Mouse (Mus musculus): ENCODE data around the gene Nanos2.

The Nanos2 gene

DNA sequence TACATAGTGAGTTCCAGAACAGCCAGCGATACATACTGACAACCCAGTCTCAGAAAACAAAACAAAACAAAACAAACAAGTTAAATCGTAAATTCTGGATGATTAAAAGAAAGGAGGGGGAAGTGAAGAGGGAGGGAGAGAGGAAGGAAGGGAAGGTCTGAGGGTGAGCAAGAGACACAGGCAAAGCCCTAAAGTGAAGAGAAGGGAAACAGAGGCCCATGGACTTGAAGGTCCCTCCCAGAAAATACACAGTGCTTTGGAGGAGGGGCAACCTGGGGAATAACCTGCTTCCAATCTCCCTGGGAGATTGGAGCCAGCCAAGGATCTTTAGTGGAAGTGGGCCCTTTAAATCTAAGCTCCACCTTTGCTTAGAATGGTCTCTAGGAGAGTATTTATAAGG is at the start of gene Nanos2:
TSS of gene Nanos2 (plus strand) at position 301 of the 400 bp plus-strand sequence.
- no peak for DNase-seq (ENCODE audit: low spot score)

- DNase-seq (ENCODE audit: low spot score) = no peak
These were observed 44.8 kb upstream of the Nanos2 start for GRCm38 (mm10) chr7:18942376-18942775.

DNA sequence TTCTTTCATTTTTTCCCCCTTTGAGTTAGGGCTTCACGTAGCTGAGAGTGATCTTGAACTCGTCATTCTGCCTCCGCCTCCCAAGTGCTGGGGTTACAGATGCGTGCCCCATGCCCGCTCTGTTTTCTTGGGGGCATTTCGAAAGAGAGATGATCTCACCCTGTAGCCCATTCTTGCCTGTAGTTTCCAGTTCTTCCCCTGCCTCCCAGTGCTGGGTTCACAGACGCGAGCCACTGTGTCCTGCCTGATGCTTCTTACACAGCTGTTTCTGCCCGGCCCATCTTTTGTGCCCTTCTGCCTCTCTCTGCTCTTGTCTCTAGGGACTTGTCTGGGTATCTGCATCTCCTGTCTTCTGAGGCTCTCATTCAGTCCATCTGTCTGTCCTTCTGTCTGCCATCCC is 44.4 kb upstream of the Nanos2 start:
- no peak for DNase-seq (ENCODE audit: low spot score)

DNA sequence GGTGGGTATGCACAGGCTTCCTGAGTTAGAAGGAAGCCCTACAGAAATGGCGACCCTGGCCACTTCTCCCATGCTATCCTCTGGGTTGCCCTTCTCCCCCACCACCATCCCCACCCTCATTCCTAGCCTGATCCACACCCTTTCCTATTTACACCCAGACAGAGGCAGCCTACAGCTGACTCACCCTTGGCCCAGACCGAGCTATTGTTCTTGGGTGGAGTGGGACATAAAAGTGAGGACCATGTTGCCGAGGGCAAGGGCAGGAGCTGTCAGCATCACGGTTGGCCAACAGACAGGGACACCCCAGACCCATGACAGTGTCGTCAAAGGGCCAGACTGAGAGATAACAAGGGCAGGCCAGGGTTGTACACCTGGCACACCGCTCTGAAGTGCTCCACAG is 39.0 kb upstream of the Nanos2 start:
- DNase-seq (ENCODE audit: low spot score) = no peak

- DNase-seq (ENCODE audit: low spot score) = no peak
These were observed 37.2 kb upstream of the Nanos2 start for GRCm38 (mm10) chr7:18949781-18950522.

GRCm38 (mm10) chr7:18950523-18951315 is 36.5 kb upstream of the Nanos2 start:
- no peak for DNase-seq (ENCODE audit: low spot score)

DNA sequence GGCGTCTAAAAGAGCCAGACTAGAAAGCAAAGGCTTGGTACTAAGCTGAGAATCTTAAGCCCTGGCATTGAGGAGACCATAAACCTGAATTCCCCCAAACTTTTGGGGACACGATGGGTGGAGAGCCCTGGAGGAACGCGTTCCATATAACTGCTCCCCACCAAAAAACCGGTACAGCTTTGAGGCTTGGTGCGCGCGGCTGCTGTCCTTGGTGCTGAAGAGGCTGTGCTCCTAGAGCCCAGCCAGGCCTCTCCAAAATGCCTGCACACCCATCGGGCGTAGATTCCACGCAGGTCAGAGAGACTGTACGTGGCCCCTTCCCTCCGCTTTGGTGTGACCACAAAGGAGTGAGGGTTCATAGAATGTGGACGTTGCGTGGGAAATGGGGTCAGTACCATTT is 35.8 kb upstream of the Nanos2 start:
- DNase-seq (ENCODE audit: low spot score) = peak; percentile 27

DNA sequence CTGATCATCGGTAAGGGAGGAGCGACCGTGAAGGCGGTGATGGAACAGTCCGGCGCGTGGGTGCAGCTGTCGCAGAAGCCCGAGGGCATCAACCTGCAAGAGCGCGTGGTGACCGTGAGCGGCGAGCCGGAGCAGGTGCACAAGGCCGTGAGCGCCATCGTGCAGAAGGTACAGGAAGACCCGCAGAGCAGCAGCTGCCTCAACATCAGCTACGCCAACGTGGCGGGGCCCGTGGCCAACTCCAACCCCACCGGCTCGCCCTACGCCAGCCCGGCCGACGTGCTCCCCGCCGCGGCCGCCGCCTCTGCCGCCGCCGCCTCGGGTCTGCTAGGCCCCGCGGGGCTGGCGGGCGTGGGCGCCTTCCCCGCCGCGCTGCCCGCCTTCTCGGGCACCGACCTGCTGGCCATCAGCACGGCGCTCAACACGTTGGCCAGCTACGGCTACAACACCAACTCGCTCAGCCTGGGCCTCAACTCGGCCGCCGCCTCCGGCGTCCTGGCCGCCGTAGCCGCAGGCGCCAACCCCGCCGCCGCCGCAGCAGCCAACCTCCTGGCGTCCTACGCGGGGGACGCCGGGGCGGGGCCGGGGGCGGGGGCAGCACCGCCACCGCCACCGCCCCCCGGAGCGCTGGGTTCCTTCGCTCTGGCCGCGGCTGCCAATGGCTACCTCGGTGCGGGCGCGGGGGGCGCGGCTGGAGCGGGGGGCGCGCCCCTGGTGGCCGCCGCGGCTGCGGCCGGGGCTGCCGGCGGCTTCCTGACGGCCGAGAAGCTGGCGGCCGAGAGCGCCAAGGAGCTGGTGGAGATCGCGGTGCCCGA is 29.4 kb upstream of the Nanos2 start:
- no peak for DNase-seq (ENCODE audit: low spot score)

GRCm38 (mm10) chr7:18958384-18958766 is 28.8 kb upstream of the Nanos2 start:
- no peak for DNase-seq (ENCODE audit: low spot score)

DNA sequence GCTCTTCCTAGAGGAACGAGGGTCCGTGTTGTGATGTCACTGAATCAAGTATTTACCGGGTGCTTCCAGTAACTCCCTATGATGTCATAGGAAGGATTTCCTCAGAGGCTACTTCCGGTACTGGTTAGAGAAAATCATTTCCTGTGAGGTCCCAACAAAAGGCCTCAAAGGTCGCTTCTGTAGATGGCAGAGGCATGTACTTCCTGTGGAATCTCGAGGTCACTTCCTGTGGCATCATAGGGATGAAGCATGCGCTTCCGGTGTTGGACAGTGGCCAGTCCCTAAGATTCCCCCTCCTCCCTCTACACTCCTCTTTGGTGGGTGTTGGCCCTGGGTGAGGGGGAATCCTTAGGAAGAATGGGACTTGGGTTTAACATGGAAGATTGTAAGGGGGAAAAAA is 27.8 kb upstream of the Nanos2 start:
- DNase-seq (ENCODE audit: low spot score) = no peak

GRCm38 (mm10) chr7:18962171-18962792 is 24.9 kb upstream of the Nanos2 start:
- no peak for DNase-seq (ENCODE audit: low spot score)

DNA sequence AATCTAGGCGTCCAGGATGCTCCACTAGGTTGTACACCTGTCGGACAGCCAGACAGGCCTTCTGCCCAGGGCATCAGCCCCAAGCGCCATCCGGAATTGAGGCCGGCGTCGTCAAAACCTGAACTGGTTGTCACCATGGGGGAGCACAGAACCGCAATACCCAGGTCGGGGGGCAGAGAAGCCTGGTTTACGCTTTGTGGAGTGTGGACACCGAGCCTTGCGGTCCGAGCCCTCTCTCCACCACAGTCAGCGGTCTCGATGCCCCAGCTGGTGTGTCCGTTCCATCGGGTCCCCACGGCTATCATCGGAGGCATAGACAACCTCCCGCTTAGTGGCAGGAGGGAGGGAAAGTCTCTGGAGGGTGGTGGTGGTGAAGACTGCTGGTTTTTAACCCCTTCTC is 24.4 kb upstream of the Nanos2 start:
- no peak for DNase-seq (ENCODE audit: low spot score)

DNA sequence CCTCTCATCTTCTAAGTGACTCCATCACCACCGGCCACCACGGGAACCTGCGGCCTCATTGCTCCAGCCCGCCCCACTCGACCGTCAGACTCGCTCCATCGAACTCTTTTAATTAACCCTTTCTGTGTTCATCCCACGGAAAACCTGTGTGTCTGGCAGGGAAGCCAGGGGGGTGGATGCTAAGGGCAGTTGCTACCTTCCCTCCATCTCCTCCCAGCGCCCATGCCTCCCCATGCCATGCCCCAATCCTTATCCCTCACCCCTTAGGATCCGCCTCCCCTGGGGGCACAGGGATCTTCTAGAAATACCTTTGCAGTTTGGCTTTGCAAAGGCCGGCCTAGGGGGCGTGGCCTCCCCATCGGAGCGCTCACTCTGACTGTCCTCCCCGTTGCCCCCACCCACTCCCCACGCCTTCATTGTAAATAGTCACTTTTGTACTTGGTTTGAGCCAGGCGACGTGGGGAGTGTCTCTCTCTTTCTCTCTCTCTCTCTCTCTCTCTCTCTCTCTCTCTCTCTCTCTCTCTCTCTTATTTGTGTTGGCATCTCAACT is 23.8 kb upstream of the Nanos2 start:
- DNase-seq (ENCODE audit: low spot score) = no peak

DNA sequence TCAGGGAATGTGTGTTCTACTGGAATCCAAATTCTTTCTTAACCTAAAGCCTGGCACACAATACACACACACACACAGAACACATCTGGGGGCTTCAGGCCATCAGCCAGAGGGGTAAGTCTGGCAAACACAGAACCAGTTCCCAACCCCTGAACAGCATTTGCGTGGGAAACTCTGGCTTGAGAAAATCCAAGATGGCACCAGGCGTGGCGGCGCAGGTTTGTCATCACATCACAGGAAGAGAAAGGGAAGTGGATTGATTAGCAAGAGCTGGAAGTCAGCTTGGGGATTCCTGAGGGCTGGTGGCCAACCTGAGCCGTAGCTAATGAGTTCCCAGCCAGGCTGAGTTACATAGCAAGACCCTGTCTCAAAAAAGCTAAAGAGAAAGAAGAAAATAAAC is 21.9 kb upstream of the Nanos2 start:
- DNase-seq (ENCODE audit: low spot score) = no peak

DNA sequence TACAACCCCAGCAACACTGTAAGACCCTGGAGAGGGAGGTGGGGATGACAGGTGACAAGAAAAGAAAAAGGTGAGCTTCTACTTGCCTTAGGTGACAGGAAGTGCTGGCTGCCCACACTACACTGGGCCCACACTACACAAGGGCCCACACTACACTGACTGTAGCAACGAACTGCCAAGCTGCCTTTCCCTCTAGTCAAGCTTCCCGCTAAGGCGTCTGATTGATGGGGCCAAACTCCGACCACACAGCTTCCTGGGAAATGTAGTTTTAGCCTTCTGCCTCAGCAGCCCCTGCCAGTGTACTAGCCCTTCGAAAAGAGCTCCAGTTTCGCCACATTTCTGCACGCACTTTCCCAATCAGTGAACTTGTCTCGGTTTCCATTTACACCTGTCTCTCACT is 19.6 kb upstream of the Nanos2 start:
- DNase-seq (ENCODE audit: low spot score) = no peak

- no peak for DNase-seq (ENCODE audit: low spot score)
These were observed 16.2 kb upstream of the Nanos2 start for GRCm38 (mm10) chr7:18970956-18971355.

GRCm38 (mm10) chr7:18978381-18978780 is 8.8 kb upstream of the Nanos2 start:
- no peak for DNase-seq (ENCODE audit: low spot score)

DNA sequence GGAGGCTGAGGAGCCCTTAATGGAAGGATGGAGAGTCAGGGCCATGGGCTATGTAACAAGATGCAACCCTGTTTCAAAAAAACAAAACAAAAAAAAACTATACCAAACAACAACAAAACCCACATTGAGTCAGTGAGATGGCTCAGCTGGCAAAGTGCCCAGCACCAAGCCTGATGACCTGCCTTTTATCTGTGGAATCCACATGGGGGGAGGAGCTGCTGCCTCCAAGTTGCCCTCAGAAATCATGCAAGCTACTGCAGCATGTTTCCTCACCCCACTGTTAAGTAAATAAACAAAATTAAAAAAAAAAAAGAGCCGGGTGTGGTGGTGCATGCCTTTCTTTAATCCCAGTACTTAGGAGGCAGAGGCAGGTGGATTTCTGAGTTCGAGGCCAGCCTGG is 697 bp upstream of the Nanos2 start:
- DNase-seq (ENCODE audit: low spot score) = no peak

GRCm38 (mm10) chr7:18987747-18988146 is 547 bp downstream of the Nanos2 start:
- no peak for DNase-seq (ENCODE audit: low spot score)

- DNase-seq (ENCODE audit: low spot score) = no peak
These were observed 1.6 kb downstream of the Nanos2 start for GRCm38 (mm10) chr7:18988780-18989179.

DNA sequence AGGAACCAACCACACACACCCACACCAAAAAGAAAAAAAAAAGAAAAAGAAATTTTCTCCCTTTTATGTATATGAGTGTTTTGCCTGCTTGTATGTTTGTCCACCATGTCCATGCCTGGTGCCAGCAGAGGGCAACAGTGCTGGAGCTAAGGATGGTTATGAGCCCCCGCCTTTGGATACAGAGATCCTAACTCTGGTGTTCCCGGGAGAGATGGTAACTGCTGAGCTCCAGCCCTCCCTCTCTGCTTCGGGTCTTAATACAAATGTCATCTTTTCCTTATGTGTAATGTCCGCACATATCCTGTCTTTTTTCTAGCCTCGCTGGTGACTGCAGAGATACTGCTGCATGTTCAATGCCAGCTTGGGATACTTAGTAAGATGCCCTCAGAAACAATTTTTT is 2.8 kb downstream of the Nanos2 start:
- no peak for DNase-seq (ENCODE audit: low spot score)
